Mouse (Mus musculus) cortical plate, adult 2 months (tissue): ENCODE data around the gene Foxn3. TPM values are rescaled to one million over a fixed set of nuclear protein-coding genes. Genes with fewer than 3 reads are reported as not detected.

ENCODE experiments used
- H3K27ac ChIP-seq: fragments of 200-500 bp; 2 replicates; pipeline ENCODE4 v1.5.1; 2012; ENCODE audit warnings: low read length, control low read depth, inconsistent platforms; ENCODE audit not compliant: insufficient read depth
- H3K4me1 ChIP-seq: fragments of 200-500 bp; 2 replicates; pipeline ENCODE4 v1.6.1; 2011; ENCODE audit warnings: low read length; ENCODE audit not compliant: control insufficient read depth, insufficient read depth
- H3K4me3 ChIP-seq: fragments of 200-500 bp; 2 replicates; pipeline ENCODE4 v1.5.1; 2011; ENCODE audit warnings: mild to moderate bottlenecking, low read length, control low read depth; ENCODE audit not compliant: insufficient read depth
- CTCF ChIP-seq: fragments of 200-500 bp; IDR thresholded peaks from 2 replicates; pipeline ENCODE4 v1.5.1; 2011; ENCODE audit warnings: mild to moderate bottlenecking, control low read depth, low read length; ENCODE audit not compliant: insufficient read depth; ENCODE audit errors: extremely low read depth
- POLR2A ChIP-seq: fragments of 200-500 bp; IDR thresholded peaks from 2 replicates; pipeline ENCODE4 v1.6.1; 2011; ENCODE audit warnings: mild to moderate bottlenecking, low read length, control low read depth; ENCODE audit not compliant: insufficient read depth; ENCODE audit errors: extremely low read depth
- polyA plus RNA-seq: library from polyadenylated mRNA; depleted of rRNA; stranded (reverse); fragments of >200 nt; gene quantifications from 2 replicates; pipeline ENCODE4 v1.2.3, GENCODE M21; 2012

Foxn3 gene
- polyA plus RNA-seq, 1 experiment, result 24.9 TPM

GRCm38 (mm10) chr12:99474176-99474575, 89.2 kb downstream of the Foxn3 start:
- TF ChIP-seq CTCF (no peak), POLR2A (no peak)
- no peak overlapping the region for H3K4me3 ChIP-seq
- H3K4me1 ChIP-seq, result peaks cover 12% of the 10 kb centered on the region
- H3K27ac ChIP-seq, result no peak overlapping the region

- Histone ChIP-seq H3K4me3 (no peak overlapping the region), H3K27ac (no peak overlapping the region), H3K4me1 (peaks cover 12% of the 10 kb centered on the region)
- TF ChIP-seq POLR2A (no peak), CTCF (no peak)
Measured at GRCm38 (mm10) chr12:99473406-99474133, 89.8 kb downstream of the Foxn3 start.

- no peak overlapping the region for H3K27ac ChIP-seq
Measured at GRCm38 (mm10) chr12:99471431-99471830, 92.0 kb downstream of the Foxn3 start.

GRCm38 (mm10) chr12:99467884-99468311, 95.5 kb downstream of the Foxn3 start:
- H3K4me1 ChIP-seq, result peaks cover 12% of the 10 kb centered on the region
- TF ChIP-seq POLR2A (no peak), CTCF (no peak)
- H3K27ac ChIP-seq, result no peak overlapping the region
- H3K4me3 ChIP-seq, result 0 out of 2 replicates have a peak overlapping the region, but pooled peaks have one; percentile 2

More at GRCm38 (mm10) chr12:99471431-99471830, 92.0 kb downstream of the Foxn3 start:
- H3K4me3 ChIP-seq, result no peak overlapping the region
- TF ChIP-seq POLR2A (no peak), CTCF (no peak)
- peaks cover 12% of the 10 kb centered on the region for H3K4me1 ChIP-seq

- TF ChIP-seq POLR2A, result no peak
- TF ChIP-seq CTCF, result no peak
- no peak overlapping the region for H3K27ac ChIP-seq
- 0 out of 2 replicates have a peak overlapping the region, but pooled peaks have one; percentile 2 for H3K4me3 ChIP-seq
- peaks cover 12% of the 10 kb centered on the region for H3K4me1 ChIP-seq
Measured at GRCm38 (mm10) chr12:99467256-99467883, 96.0 kb downstream of the Foxn3 start.

- TF ChIP-seq POLR2A, result no peak
- no peak for TF ChIP-seq CTCF
- Histone ChIP-seq H3K4me1 (peaks cover 8% of the 10 kb centered on the region), H3K4me3 (no peak overlapping the region), H3K27ac (no peak overlapping the region)
Measured at GRCm38 (mm10) chr12:99466426-99466825, 97.0 kb downstream of the Foxn3 start.

- TF ChIP-seq CTCF (no peak), POLR2A (no peak)
Measured at GRCm38 (mm10) chr12:99464291-99464690, 99.1 kb downstream of the Foxn3 start.

GRCm38 (mm10) chr12:99462846-99463245, 100.5 kb downstream of the Foxn3 start:
- no peak overlapping the region for H3K4me3 ChIP-seq
- H3K4me1 ChIP-seq, result no peaks in the 10 kb centered on the region
- TF ChIP-seq POLR2A (no peak), CTCF (no peak)
- H3K27ac ChIP-seq, result no peak overlapping the region

More at GRCm38 (mm10) chr12:99464291-99464690, 99.1 kb downstream of the Foxn3 start:
- H3K27ac ChIP-seq, result no peak overlapping the region
- H3K4me1 ChIP-seq, result no peaks in the 10 kb centered on the region
- H3K4me3 ChIP-seq, result no peak overlapping the region

- TF ChIP-seq CTCF (no peak), POLR2A (no peak)
- Histone ChIP-seq H3K27ac (no peak overlapping the region), H3K4me3 (no peak overlapping the region), H3K4me1 (peaks cover 2% of the 10 kb centered on the region; the same call in 1 of the 2 replicates)
Measured at GRCm38 (mm10) chr12:99462302-99462701, 101.1 kb downstream of the Foxn3 start.
